Mouse (Mus musculus) E14TG2a.4 (cell line): Measurements from ENCODE around the gene Hmgcl.

Source experiments
- CTCF ChIP-seq: conservative IDR thresholded peaks from 2 replicates; pipeline ENCODE4 v1.5.1; 2014; ENCODE audit warnings: low read length
- POU5F1 ChIP-seq: IDR thresholded peaks from 2 replicates; pipeline ENCODE4 v1.6.1; 2014; ENCODE audit warnings: low read length, borderline replicate concordance

DNA sequence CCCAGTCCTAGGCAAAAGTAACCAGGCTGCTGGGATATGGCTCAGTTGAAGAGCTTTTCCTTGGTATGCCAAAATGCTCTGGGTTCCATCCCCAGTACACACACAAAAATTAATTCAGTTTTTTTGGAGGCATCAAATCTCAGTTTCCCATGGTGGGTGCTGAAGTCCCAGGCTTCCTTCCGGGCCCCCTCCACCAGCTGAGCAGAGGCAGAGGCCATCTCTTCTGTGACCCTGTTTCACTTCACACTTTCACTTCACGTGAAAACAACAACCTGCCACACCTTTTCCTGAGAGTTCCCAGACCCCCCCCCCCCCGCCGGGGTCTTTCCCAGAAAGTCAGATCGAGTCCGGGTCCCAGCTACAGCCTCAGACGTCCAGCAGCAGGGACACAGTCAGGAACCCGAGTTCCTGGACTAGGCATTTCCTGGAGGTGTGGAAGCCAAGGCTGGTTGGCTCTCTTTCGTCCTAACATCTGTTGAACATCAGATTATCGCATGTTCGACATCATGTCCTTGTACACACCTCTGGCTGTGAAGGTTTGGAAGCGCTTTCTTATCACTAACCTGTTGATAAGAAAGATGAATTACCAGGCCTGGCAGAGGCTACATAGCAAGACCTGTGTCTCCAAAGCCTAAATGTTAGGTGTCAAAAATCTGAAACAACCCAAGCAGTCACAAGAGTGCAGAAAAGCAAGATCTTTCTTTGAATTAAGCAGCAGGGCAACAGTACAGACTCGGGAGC lies 36.8 kb upstream of the Hmgcl start:
- TF ChIP-seq CTCF (no peak), POU5F1 (no peak)
